Mouse (Mus musculus): Measurements from ENCODE around the gene Rpl23a.

DNA sequence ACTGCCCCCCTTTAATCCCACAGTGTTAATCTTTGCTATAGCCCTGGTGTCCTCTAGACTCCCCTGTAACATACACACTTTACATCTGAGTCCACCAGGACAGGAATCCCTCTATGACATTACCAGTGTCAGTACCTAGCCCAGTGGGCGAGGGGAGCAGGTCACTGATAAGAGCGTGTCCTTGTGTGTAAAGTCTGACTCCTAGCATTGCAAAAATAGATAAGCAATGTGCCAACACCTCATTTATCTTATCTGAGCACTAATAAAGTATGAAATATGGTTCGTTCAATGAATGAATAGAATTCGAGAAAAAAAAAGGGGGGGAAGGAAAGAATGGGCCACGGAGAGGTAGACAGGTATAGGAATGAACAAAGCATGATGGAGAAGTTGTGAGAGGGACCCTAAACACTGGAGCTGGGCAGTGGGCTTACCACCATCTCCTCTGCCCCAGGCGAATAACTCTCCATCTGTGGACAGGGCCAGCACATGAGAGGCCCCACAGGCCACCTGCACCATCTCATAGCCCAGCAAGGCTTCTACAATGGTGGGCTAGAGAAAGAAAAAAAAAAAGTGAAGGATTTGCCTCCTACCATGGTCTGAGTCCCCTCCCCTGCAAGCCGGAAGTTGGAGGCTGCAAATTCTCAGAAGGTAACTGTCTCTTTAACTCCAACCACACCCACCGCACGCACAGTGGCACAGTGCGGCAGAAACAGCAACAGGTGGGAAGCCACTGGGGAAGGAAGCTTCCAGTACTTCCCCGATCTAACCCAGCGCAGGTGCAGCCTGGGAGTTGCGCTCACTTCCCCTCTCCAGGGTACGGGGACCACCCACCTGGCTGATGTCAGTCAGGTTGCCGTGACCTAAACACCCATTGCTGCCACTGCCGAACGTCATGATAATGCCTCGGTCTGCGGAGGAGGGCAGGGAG, 14.6 kb downstream of the Rpl23a start:
- no peak for TF ChIP-seq CTCF (IDR thresholded peaks at IDR 0.05; ENCODE audit: control insufficient read depth, insufficient read depth, insufficient replicate concordance, low read depth, low read length)
- TF ChIP-seq POLR2A (IDR thresholded peaks at IDR 0.05; ENCODE audit: control insufficient read depth, low read depth, low read length): no peak
